Mouse (Mus musculus) neural tube, embryonic 11.5 days (tissue): ENCODE results near the gene Flt4. TPM values are rescaled to one million over a fixed set of nuclear protein-coding genes. Genes with fewer than 3 reads are reported as not detected.

Experiments used
- ATAC-seq: fragments of 200-750 bp; cut with Nextera tagmentation; 2 replicates; pipeline ENCODE4 v1.8.0; 2017; ENCODE audit warnings: moderate number of reproducible peaks, mild to moderate bottlenecking, moderate TSS enrichment, moderate library complexity; ENCODE audit not compliant: insufficient read depth, low FRiP score, low TSS enrichment
- DNase-seq: peaks from one replicate; pipeline ENCODE4 v3.0.0-alpha.2; 2015; ENCODE audit warnings: low spot score
- H3K27ac ChIP-seq: fragments of 300-500 bp; sonication (generic); 2 replicates; pipeline ENCODE4 v1.5.1; 2014; ENCODE audit warnings: low read depth, mild to moderate bottlenecking, low read length
- H3K27me3 ChIP-seq: fragments of 300-500 bp; sonication (generic); 2 replicates; pipeline ENCODE4 v1.6.1; 2014; ENCODE audit warnings: mild to moderate bottlenecking, low read length, mixed read lengths; ENCODE audit not compliant: control insufficient read depth, insufficient read depth
- H3K36me3 ChIP-seq: fragments of 300-500 bp; sonication (generic); 2 replicates; pipeline ENCODE4 v1.6.1; 2014; ENCODE audit warnings: mild to moderate bottlenecking, low read length, moderate library complexity, mixed read lengths; ENCODE audit not compliant: control insufficient read depth, insufficient read depth
- H3K4me1 ChIP-seq: fragments of 300-500 bp; sonication (generic); 2 replicates; pipeline ENCODE4 v1.6.1; 2014; ENCODE audit warnings: low read length, mixed read lengths; ENCODE audit not compliant: control insufficient read depth, insufficient read depth
- H3K4me2 ChIP-seq: fragments of 300-500 bp; sonication (generic); 2 replicates; pipeline ENCODE4 v1.6.1; 2014; ENCODE audit warnings: low read depth, mild to moderate bottlenecking, moderate library complexity
- H3K4me3 ChIP-seq: fragments of 300-500 bp; sonication (generic); 2 replicates; pipeline ENCODE4 v1.5.1; 2014; ENCODE audit warnings: low read depth, low read length
- H3K9ac ChIP-seq: fragments of 300-500 bp; sonication (generic); 2 replicates; pipeline ENCODE4 v1.6.1; 2014; ENCODE audit warnings: mild to moderate bottlenecking, low read length
- H3K9me3 ChIP-seq: fragments of 300-500 bp; sonication (generic); 2 replicates; pipeline ENCODE4 v1.6.1; 2016; ENCODE audit warnings: low read length; ENCODE audit not compliant: control insufficient read depth
- WGBS: fragments of 180-500 bp; shearing (Covaris S2); extraction: QIAGEN DNeasy Blood & Tissue Kit; methylation state at CpG from one replicate; pipeline ENCODE4 v1.1.7; 2014; 5-methylcytosine and 5-hydroxymethylcytosine counted together
- polyA plus RNA-seq: library from polyadenylated mRNA; unstranded; fragments of >200 nt; fragmentation: Nextera tagmentation; extraction: Ambion mirVana; gene quantifications from 2 replicates; pipeline ENCODE4 v1.2.1, GENCODE M21; 2014

Gene Flt4
- polyA plus RNA-seq, 1 experiment from 2014 or later, result 4.9 TPM

- H3K36me3 ChIP-seq, result no peaks in the 10 kb centered on the region
- DNase-seq, result no peak
- peaks cover 25% of the 10 kb centered on the region for H3K27me3 ChIP-seq
- WGBS, result 58% methylated on average over 3 of the region's 3 CpGs
- no peak overlapping the region for H3K27ac ChIP-seq
- no peak overlapping the region for H3K4me2 ChIP-seq
- ATAC-seq, result no peak
- no peaks in the 10 kb centered on the region for H3K9me3 ChIP-seq
- no peaks in the 10 kb centered on the region for H3K4me1 ChIP-seq
- H3K9ac ChIP-seq, result no peak overlapping the region
- no peak overlapping the region for H3K4me3 ChIP-seq
Observed at GRCm38 (mm10) chr11:49612154-49612553, 3.1 kb downstream of the Flt4 start.

- Histone ChIP-seq H3K9ac (no peak overlapping the region), H3K36me3 (no peaks in the 10 kb centered on the region), H3K27me3 (peaks cover 21% of the 10 kb centered on the region), H3K4me2 (no peak overlapping the region), H3K4me3 (no peak overlapping the region), H3K4me1 (no peaks in the 10 kb centered on the region), H3K9me3 (no peaks in the 10 kb centered on the region), H3K27ac (no peak overlapping the region)
- DNase-seq, result no peak
- 7% methylated on average over 10 of the region's 10 CpGs for WGBS
- ATAC-seq, result no peak; the same call in 1 of the 2 replicates
Observed at GRCm38 (mm10) chr11:49613349-49613748, 4.3 kb downstream of the Flt4 start.

GRCm38 (mm10) chr11:49615856-49616725 is 7.0 kb downstream of the Flt4 start:
- Histone ChIP-seq H3K4me3 (no peak overlapping the region), H3K27me3 (peaks cover 12% of the 10 kb centered on the region), H3K27ac (no peak overlapping the region), H3K9me3 (no peaks in the 10 kb centered on the region), H3K36me3 (no peaks in the 10 kb centered on the region), H3K4me2 (no peak overlapping the region), H3K4me1 (no peaks in the 10 kb centered on the region), H3K9ac (no peak overlapping the region)
- 88% methylated on average over 10 of the region's 10 CpGs for WGBS
- DNase-seq (no peak), ATAC-seq (no peak)

GRCm38 (mm10) chr11:49618476-49618875 is 9.4 kb downstream of the Flt4 start:
- Histone ChIP-seq H3K4me3 (no peak overlapping the region), H3K9me3 (no peaks in the 10 kb centered on the region), H3K27me3 (peaks cover 2% of the 10 kb centered on the region; the same call in 1 of the 2 replicates), H3K27ac (no peak overlapping the region), H3K9ac (no peak overlapping the region), H3K4me1 (no peaks in the 10 kb centered on the region), H3K36me3 (no peaks in the 10 kb centered on the region), H3K4me2 (no peak overlapping the region)
- DNase-seq, result no peak
- no peak for ATAC-seq
- 80% methylated on average over 8 of the region's 8 CpGs for WGBS

GRCm38 (mm10) chr11:49621953-49622352 is 12.9 kb downstream of the Flt4 start:
- Histone ChIP-seq H3K4me2 (no peak overlapping the region), H3K27me3 (no peaks in the 10 kb centered on the region), H3K36me3 (no peaks in the 10 kb centered on the region), H3K27ac (no peak overlapping the region), H3K4me1 (no peaks in the 10 kb centered on the region), H3K4me3 (no peak overlapping the region), H3K9me3 (no peaks in the 10 kb centered on the region), H3K9ac (no peak overlapping the region)
- 80% methylated on average over 5 of the region's 5 CpGs for WGBS
- DNase-seq, result no peak
- ATAC-seq, result no peak

- DNase-seq (peak; percentile 6), ATAC-seq (no peak)
- Histone ChIP-seq H3K9me3 (no peaks in the 10 kb centered on the region), H3K27me3 (no peaks in the 10 kb centered on the region), H3K4me2 (no peak overlapping the region), H3K27ac (no peak overlapping the region), H3K4me1 (no peaks in the 10 kb centered on the region), H3K36me3 (no peaks in the 10 kb centered on the region), H3K9ac (no peak overlapping the region), H3K4me3 (no peak overlapping the region)
- WGBS, result 84% methylated on average over 3 of the region's 3 CpGs
Observed at GRCm38 (mm10) chr11:49624156-49624555, 15.1 kb downstream of the Flt4 start.

GRCm38 (mm10) chr11:49625863-49626262 is 16.8 kb downstream of the Flt4 start:
- Histone ChIP-seq H3K4me3 (no peak overlapping the region), H3K4me1 (no peaks in the 10 kb centered on the region), H3K4me2 (no peak overlapping the region), H3K9ac (no peak overlapping the region), H3K9me3 (no peaks in the 10 kb centered on the region), H3K27ac (no peak overlapping the region), H3K36me3 (no peaks in the 10 kb centered on the region), H3K27me3 (no peaks in the 10 kb centered on the region)
- DNase-seq (no peak), ATAC-seq (no peak)
- 68% methylated on average over 15 of the region's 15 CpGs for WGBS

- Histone ChIP-seq H3K4me1 (no peaks in the 10 kb centered on the region), H3K9me3 (no peaks in the 10 kb centered on the region), H3K4me2 (no peak overlapping the region), H3K27ac (no peak overlapping the region), H3K4me3 (no peak overlapping the region), H3K9ac (no peak overlapping the region), H3K27me3 (no peaks in the 10 kb centered on the region), H3K36me3 (no peaks in the 10 kb centered on the region)
- DNase-seq, result no peak
- 73% methylated on average over 8 of the region's 8 CpGs for WGBS
- no peak for ATAC-seq
Observed at GRCm38 (mm10) chr11:49626748-49627147, 17.7 kb downstream of the Flt4 start.

- 32% methylated on average over 3 of the region's 3 CpGs for WGBS
- no peak for ATAC-seq
Observed at GRCm38 (mm10) chr11:49631154-49631553, 22.1 kb downstream of the Flt4 start.

More at GRCm38 (mm10) chr11:49631154-49631553, 22.1 kb downstream of the Flt4 start:
- H3K4me3 ChIP-seq, result no peak overlapping the region
- H3K36me3 ChIP-seq, result no peaks in the 10 kb centered on the region
- H3K4me2 ChIP-seq, result no peak overlapping the region
- H3K27ac ChIP-seq, result no peak overlapping the region
- H3K9ac ChIP-seq, result no peak overlapping the region
- H3K9me3 ChIP-seq, result no peaks in the 10 kb centered on the region
- H3K27me3 ChIP-seq, result peaks cover 26% of the 10 kb centered on the region
- no peaks in the 10 kb centered on the region; the same call in 1 of the 2 replicates for H3K4me1 ChIP-seq
- DNase-seq, result no peak
